Mouse (Mus musculus) forebrain, embryonic 14.5 days (tissue): ENCODE data around the gene Palld. TPM values are rescaled to one million over a fixed set of nuclear protein-coding genes. Genes with fewer than 3 reads are reported as not detected.

ENCODE experiments used
- ATAC-seq: fragments of 200-750 bp; cut with Nextera tagmentation; 2 replicates; pipeline ENCODE4 v1.8.0; 2017; ENCODE audit warnings: mild to moderate bottlenecking, moderate library complexity
- DNase-seq: peaks from one replicate; pipeline ENCODE4 v3.0.0-alpha.2; 2015; ENCODE audit warnings: low spot score
- H3K27ac ChIP-seq: fragments of 300-500 bp; sonication (generic); 2 replicates; pipeline ENCODE4 v1.5.1; 2014; ENCODE audit warnings: low read depth, mild to moderate bottlenecking, control low read depth, low read length, moderate library complexity
- H3K27me3 ChIP-seq: fragments of 300-500 bp; sonication (generic); replicated peaks from 2 replicates; pipeline ENCODE4 v1.6.1; 2014; ENCODE audit warnings: low read length, control low read depth, mixed read lengths; ENCODE audit not compliant: control insufficient read depth, insufficient read depth
- H3K36me3 ChIP-seq: fragments of 300-500 bp; sonication (generic); 2 replicates; pipeline ENCODE4 v1.6.1; 2014; ENCODE audit warnings: low read length, control low read depth; ENCODE audit not compliant: control insufficient read depth, insufficient read depth
- H3K4me1 ChIP-seq: fragments of 300-500 bp; sonication (generic); 2 replicates; pipeline ENCODE4 v1.6.1; 2014; ENCODE audit warnings: antibody characterized with exemption, low read length, control low read depth; ENCODE audit not compliant: control insufficient read depth, insufficient read depth
- H3K4me2 ChIP-seq: fragments of 300-500 bp; sonication (generic); 2 replicates; pipeline ENCODE4 v1.6.1; 2014; ENCODE audit warnings: mild to moderate bottlenecking, control low read depth, low read length
- H3K4me3 ChIP-seq: fragments of 300-500 bp; sonication (generic); 2 replicates; pipeline ENCODE4 v1.5.1; 2014; ENCODE audit warnings: low read depth, low read length, control low read depth
- H3K9ac ChIP-seq: fragments of 300-500 bp; sonication (generic); 2 replicates; pipeline ENCODE4 v1.6.1; 2014; ENCODE audit warnings: mild to moderate bottlenecking, low read length, control low read depth, moderate library complexity
- H3K9me3 ChIP-seq: fragments of 300-500 bp; sonication (generic); replicated peaks from 2 replicates; pipeline ENCODE4 v1.6.1; 2016; ENCODE audit warnings: low read length, control low read depth, mixed read lengths; ENCODE audit not compliant: control insufficient read depth
- WGBS: fragments of 180-500 bp; shearing (Covaris S2); extraction: QIAGEN DNeasy Blood & Tissue Kit; methylation state at CpG from one replicate; pipeline ENCODE4 v1.1.7; 2014; 5-methylcytosine and 5-hydroxymethylcytosine counted together
- polyA plus RNA-seq: library from polyadenylated mRNA; unstranded; fragments of >200 nt; fragmentation: Nextera tagmentation; extraction: Ambion mirVana; gene quantifications from 2 replicates; pipeline ENCODE4 v1.2.1, GENCODE M21; 2014

Palld gene
- polyA plus RNA-seq, 1 experiment from 2014 or later = 15.9 TPM

- Histone ChIP-seq H3K9ac (no peak overlapping the region), H3K27ac (no peak overlapping the region), H3K4me1 (no peaks in the 10 kb centered on the region), H3K36me3 (no peaks in the 10 kb centered on the region), H3K4me3 (no peak overlapping the region), H3K9me3 (no peaks in the 10 kb centered on the region), H3K4me2 (no peak overlapping the region), H3K27me3 (no peaks in the 10 kb centered on the region)
- WGBS = 78% methylated on average over 5 of the region's 5 CpGs
- ATAC-seq (no peak), DNase-seq (no peak)
Measured at GRCm38 (mm10) chr8:61731306-61732088, 171.0 kb downstream of the Palld start.

- Histone ChIP-seq H3K4me2 (no peak overlapping the region), H3K4me1 (no peaks in the 10 kb centered on the region), H3K9me3 (no peaks in the 10 kb centered on the region), H3K4me3 (no peak overlapping the region), H3K27ac (no peak overlapping the region), H3K36me3 (no peaks in the 10 kb centered on the region), H3K27me3 (no peaks in the 10 kb centered on the region), H3K9ac (no peak overlapping the region)
- no peak for DNase-seq
- WGBS = 76% methylated on average over 6 of the region's 6 CpGs
- no peak for ATAC-seq
Measured at GRCm38 (mm10) chr8:61730669-61731068, 171.8 kb downstream of the Palld start.

- no peak overlapping the region for H3K9ac ChIP-seq
- DNase-seq (no peak), ATAC-seq (no peak)
- no peaks in the 10 kb centered on the region for H3K4me1 ChIP-seq
- H3K27me3 ChIP-seq = no peaks in the 10 kb centered on the region
- H3K4me2 ChIP-seq = no peak overlapping the region
- H3K9me3 ChIP-seq = no peaks in the 10 kb centered on the region
- H3K27ac ChIP-seq = no peak overlapping the region
- WGBS = 87% methylated on average over 8 of the region's 8 CpGs
- no peak overlapping the region for H3K4me3 ChIP-seq
- H3K36me3 ChIP-seq = no peaks in the 10 kb centered on the region
Measured at GRCm38 (mm10) chr8:61725306-61726017, 177.0 kb downstream of the Palld start.

GRCm38 (mm10) chr8:61722226-61722625 is 180.3 kb downstream of the Palld start:
- H3K9me3 ChIP-seq = no peaks in the 10 kb centered on the region
- no peak for ATAC-seq
- 87% methylated on average over 9 of the region's 9 CpGs for WGBS
- no peaks in the 10 kb centered on the region for H3K36me3 ChIP-seq
- H3K9ac ChIP-seq = no peak overlapping the region
- no peak overlapping the region for H3K4me3 ChIP-seq
- no peaks in the 10 kb centered on the region for H3K27me3 ChIP-seq
- H3K27ac ChIP-seq = no peak overlapping the region
- no peak overlapping the region for H3K4me2 ChIP-seq
- DNase-seq = no peak
- no peaks in the 10 kb centered on the region for H3K4me1 ChIP-seq

- Histone ChIP-seq H3K4me1 (no peaks in the 10 kb centered on the region), H3K27ac (no peak overlapping the region), H3K9ac (no peak overlapping the region), H3K36me3 (no peaks in the 10 kb centered on the region), H3K27me3 (no peaks in the 10 kb centered on the region), H3K4me3 (no peak overlapping the region), H3K9me3 (no peaks in the 10 kb centered on the region), H3K4me2 (no peak overlapping the region)
- 55% methylated on average over 14 of the region's 14 CpGs for WGBS
- DNase-seq (no peak), ATAC-seq (no peak)
Measured at GRCm38 (mm10) chr8:61715351-61716125, 187.0 kb downstream of the Palld start.

GRCm38 (mm10) chr8:61714293-61714831 is 188.1 kb downstream of the Palld start:
- Histone ChIP-seq H3K4me3 (no peak overlapping the region), H3K4me2 (no peak overlapping the region), H3K9me3 (no peaks in the 10 kb centered on the region), H3K4me1 (no peaks in the 10 kb centered on the region), H3K27ac (no peak overlapping the region), H3K36me3 (no peaks in the 10 kb centered on the region), H3K9ac (no peak overlapping the region), H3K27me3 (no peaks in the 10 kb centered on the region)
- DNase-seq (no peak), ATAC-seq (no peak)
- WGBS = 36% methylated on average over 6 of the region's 6 CpGs

GRCm38 (mm10) chr8:61713195-61713990 is 189.1 kb downstream of the Palld start:
- no peak overlapping the region for H3K4me3 ChIP-seq
- no peak for DNase-seq
- H3K27me3 ChIP-seq = no peaks in the 10 kb centered on the region
- H3K27ac ChIP-seq = no peak overlapping the region
- no peak overlapping the region for H3K4me2 ChIP-seq
- no peaks in the 10 kb centered on the region for H3K9me3 ChIP-seq
- H3K4me1 ChIP-seq = no peaks in the 10 kb centered on the region
- H3K9ac ChIP-seq = no peak overlapping the region
- no peak for ATAC-seq
- H3K36me3 ChIP-seq = no peaks in the 10 kb centered on the region
- WGBS = 88% methylated on average over 16 of the region's 16 CpGs

GRCm38 (mm10) chr8:61712426-61712825 is 190.1 kb downstream of the Palld start:
- no peak overlapping the region for H3K4me3 ChIP-seq
- H3K27ac ChIP-seq = no peak overlapping the region
- 88% methylated on average over 2 of the region's 2 CpGs for WGBS

More at GRCm38 (mm10) chr8:61712426-61712825, 190.1 kb downstream of the Palld start:
- no peaks in the 10 kb centered on the region for H3K36me3 ChIP-seq
- H3K9me3 ChIP-seq = no peaks in the 10 kb centered on the region
- no peak for ATAC-seq
- no peaks in the 10 kb centered on the region for H3K4me1 ChIP-seq
- no peak overlapping the region for H3K4me2 ChIP-seq
- no peak for DNase-seq
- no peak overlapping the region for H3K9ac ChIP-seq
- H3K27me3 ChIP-seq = no peaks in the 10 kb centered on the region
